Mouse (Mus musculus): ENCODE data around the gene Mtf2.
"Not testable (repeated sequence)": the region's sequence is repeated elsewhere in the genome, so short reads cannot be mapped to it uniquely, and the experiment has no call there.

The Mtf2 gene

DNA sequence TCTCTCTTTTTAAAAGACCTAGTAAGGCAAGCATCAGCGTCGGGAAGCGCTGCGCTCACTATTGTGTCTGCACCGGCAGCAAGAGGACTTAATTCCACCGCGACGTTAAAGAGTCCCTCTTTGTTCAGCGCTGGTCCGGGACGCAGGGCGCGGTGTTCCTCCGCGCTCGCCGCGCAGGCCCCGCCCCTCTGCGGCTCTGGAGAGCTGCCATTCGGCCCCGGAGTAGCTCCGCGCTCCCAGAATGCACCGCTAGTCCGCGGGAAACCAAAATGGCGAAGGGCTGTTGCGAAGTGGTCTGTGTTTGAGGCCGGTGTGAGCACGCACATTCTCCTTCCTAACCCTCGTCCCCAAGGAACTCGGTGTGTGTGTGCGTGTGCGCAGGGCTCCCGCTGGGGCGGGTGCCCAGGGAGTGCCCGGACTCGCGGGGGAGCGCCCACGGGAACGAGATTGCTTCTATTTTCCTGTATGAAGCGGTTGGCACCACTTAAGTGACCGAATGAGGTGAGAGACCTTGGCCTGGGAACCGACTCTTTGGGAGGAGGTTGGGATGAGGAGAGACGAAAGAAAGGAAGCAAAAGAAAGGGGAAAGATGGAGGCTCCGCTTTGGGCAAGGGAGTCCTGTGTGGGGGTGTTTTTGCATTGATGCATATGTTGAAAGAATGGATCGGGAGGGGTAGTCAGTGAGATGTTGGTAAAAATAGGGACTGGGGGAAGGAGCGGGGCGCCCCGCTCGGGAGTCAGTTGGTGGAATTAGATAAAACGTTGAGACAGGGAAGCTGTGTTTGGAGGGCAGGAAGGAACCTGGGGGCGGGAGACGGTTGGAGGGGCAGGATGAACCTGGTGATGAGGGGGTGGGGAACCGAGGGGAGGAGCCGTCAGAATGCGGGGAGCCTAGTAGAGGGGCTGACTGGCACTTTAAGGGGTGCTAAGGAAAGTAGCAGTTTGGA is at the start of gene Mtf2:
Gene Mtf2, plus strand, starts transcription at position 210 of the 947 bp plus-strand sequence.
- DNase-seq (ENCODE audit: low read depth in 1 of 2, low spot score in 2 of 2): peak; percentile 73 to 88

DNA sequence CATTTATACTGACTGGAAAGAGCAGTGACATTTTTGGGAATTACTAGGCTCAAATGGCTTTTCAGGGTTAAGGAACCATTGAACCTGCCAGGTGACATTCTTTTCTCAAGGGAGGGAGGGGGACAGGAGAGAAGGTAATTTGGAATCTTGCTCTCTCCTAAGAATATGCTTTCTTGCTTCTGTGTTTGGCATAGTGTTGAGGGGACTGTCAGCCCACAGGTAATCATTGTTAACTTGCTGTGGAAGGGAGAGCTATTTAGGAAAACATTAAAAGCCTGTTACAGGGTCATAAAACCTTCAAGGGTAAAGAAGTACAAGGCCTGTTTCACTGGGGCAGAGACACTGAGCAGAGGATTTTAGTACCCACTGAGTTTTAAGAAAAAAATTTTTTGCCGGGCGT is 48.2 kb upstream of the Mtf2 start:
- DNase-seq (ENCODE audit: low read depth in 1 of 2, low spot score in 2 of 2): no peak

DNA sequence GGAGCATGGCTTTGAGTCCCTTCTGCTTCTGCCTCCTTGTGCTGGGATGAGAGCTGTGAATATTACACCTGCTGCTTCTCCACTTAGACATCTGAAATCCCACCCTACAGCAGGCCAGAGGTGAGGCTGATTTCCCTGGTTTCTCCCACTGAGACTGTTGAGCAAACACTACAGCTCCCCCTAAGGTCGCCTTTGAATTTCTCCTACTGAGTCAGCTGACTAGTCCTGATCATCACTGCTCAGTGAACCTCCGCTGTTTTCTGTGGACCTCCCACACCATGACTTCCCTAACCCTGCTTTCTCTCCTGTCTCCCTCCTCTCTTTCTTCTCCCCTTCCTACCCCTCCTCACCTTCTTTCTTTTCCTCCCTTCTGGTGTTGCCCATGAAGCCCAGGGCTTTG is 46.1 kb upstream of the Mtf2 start:
- DNase-seq (ENCODE audit: low read depth in 1 of 2, low spot score in 2 of 2): no peak

DNA sequence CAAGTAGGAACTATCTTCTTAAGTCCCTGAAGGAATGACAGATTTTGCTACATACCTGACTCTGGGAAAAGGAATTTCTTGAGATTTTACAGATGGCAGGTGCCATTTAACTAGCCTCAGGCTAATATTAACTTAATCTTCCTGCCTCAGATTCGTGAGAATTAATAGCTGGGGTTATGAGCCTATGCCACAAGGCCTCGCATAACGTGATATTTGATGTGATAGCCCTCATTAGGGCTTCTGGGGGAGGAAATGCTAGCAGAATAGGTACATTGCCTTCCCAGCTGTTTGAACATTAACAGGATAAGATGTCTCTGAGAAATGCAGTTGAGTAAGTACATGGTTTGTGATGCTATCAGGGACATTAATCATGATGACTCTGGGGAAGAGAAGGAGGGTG is 44.1 kb upstream of the Mtf2 start:
- no peak for DNase-seq (ENCODE audit: low read depth in 1 of 2, low spot score in 2 of 2)

- no peak for DNase-seq (ENCODE audit: low read depth in 1 of 2, low spot score in 2 of 2)
Measured at GRCm38 (mm10) chr5:108028230-108028629, 37.2 kb upstream of the Mtf2 start.

DNA sequence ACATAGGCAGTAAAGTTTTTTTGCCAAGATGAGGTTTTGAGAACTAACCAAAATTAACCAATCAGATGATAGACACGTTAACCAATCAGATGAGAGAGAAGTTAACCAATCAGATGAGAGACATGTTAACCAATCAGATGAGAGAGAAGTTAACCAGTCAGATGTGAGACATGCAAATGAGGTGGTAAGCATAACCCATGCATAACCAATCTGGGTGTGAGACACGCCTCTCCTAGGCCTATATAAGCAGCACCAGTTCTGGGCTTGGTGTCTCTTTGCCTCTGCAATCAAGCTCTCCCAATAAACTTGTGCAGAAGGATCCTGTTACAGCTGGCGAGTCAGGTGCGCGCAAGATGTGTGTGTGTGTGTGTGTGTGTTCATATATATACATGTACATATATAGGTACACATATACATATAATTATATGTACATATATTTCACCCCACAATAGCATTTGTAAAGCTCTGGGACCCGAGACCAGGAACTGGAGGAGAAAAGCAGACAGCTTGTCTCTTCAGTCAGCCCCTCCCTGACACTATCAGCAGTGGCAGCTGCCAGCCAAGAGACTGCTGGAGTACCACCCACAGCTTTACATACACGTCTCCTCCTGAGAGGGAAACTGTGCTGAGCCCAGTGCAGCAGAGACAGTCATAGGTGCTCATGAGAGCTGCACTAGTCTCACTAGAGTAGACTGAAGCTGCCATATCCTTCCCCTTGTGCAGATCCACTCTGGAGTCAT is 36.5 kb upstream of the Mtf2 start:
- DNase-seq (ENCODE audit: low read depth in 1 of 2, low spot score in 2 of 2): not testable (repeated sequence)

DNA sequence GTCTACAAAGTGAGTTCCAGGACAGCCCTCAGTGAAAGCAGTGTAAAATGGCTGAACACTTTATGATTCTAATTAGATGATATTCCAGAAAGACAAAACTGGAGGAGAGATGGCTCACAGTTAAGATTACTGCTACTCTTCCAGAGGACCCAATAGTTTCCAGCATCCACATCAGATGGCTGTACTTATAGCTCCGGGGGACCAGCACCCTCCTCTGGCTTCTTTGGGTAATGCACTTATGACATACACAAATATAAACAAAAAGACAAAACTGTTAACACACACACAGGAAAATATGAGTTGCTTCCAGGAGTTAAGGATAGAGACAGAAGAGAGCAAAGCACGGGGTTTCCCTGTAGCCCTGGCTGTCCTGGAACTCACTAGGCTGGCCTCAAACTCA is 35.5 kb upstream of the Mtf2 start:
- DNase-seq (ENCODE audit: low read depth in 1 of 2, low spot score in 2 of 2): no peak

DNA sequence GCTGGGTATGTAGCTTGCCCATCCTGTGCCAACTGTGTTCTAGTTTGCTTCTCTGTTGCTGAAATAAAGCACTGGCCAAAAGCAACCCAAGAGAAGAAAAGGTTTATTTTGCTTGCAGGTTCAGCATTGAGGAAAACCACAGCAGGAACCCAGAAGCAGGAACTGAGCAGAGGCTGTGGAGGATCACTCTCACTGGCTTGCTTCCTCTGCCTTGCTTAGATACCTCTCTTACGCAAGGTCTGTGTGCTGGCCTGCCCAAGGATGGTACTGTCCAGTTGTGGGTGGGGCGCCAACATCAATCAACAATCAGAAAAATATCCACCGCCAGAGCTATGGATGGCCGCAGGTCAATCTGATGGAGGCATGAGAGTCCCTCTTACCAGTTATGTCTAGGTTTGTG is 34.2 kb upstream of the Mtf2 start:
- DNase-seq (ENCODE audit: low read depth in 1 of 2, low spot score in 2 of 2): peak; percentile 27 to 40

DNA sequence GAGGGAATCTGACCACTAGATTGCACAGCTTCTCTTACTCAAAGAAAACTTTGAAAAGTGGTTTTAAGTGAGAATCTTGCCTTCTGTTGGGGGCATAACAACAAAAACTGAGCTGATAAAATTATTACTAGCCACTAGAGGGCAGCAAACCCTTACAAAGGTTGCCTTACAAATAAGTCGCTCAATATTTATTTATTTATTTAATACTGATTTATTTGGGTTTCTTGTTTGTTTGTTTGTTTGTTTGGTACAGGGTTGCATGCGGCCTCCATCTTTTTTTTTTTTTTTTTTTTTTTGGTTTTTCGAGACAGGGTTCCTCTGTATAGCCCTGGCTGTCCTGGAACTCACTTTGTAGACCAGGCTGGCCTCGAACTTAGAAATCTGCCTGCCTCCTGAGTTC is 31.3 kb upstream of the Mtf2 start:
- DNase-seq (ENCODE audit: low read depth in 1 of 2, low spot score in 2 of 2): no peak

DNA sequence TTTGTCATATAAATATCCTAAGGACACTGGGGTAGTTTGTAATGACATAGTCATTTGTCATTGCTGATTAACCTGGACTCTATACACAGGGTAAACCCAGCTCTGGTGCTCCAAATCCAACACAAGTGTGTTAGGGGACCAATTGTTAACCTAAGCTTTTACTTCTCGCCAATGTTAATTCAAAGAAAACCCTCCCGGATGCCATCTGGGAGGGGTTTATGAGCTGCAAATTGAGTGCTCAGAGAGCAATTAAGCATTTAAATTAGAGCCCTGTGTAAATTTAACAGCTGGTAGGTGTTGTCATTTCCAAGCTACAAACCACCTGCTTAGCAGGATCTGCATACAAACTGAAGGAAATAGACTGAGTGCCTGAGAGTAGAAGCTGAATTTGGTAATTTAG is 30.0 kb upstream of the Mtf2 start:
- DNase-seq (ENCODE audit: low read depth in 1 of 2, low spot score in 2 of 2): no peak

- DNase-seq (ENCODE audit: low read depth in 1 of 2, low spot score in 2 of 2): no peak
Measured at GRCm38 (mm10) chr5:108042061-108042460, 23.4 kb upstream of the Mtf2 start.

- no peak for DNase-seq (ENCODE audit: low read depth in 1 of 2, low spot score in 2 of 2)
Measured at GRCm38 (mm10) chr5:108043908-108044307, 21.6 kb upstream of the Mtf2 start.

DNA sequence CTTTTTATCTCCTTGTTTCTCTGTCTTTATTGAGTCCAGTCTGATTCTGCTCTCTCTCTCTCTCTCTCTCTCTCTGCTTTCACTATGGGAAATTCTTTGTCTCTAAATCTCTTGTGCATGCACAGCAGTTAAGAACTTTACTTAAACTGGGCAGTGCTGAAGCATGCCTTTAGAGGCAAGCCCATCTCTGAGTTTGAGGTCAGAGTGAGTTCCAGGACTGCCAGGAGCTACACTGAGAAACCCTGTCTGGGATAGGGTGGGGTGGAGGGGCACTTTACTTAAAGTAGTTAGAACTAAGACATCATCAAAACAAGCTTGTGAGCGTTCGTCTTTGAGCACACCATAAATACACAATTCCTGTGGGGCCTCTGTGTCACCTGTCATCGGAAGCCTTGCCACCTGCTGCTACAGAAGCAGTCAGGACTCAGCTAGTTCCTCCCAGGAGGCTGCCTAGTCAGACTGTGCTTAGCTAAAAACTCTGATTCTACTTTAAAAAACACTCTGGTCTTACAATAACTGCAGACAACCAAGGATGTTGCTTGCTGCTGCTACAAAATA is 15.7 kb upstream of the Mtf2 start:
- no peak for DNase-seq (ENCODE audit: low read depth in 1 of 2, low spot score in 2 of 2)

DNA sequence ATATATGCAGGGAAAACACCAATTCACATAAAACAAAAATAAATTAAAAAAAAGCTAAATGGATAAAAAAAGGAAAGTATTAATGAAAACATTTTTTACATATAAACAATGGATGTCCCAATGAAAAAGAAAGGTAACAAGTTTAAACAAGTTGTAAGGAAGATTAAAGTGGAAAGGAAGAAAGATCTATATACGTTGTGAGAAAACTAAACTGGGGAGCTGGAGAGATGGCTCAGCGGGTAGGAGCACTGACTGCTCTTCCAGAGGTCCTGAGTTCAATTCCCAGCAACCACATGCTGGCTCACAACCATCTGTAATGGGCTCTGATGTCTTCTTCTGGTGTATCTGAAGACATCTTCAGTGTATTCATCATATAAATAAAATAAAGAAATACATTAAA is 14.4 kb upstream of the Mtf2 start:
- no peak for DNase-seq (ENCODE audit: low read depth in 1 of 2, low spot score in 2 of 2)

- not testable (repeated sequence) for DNase-seq (ENCODE audit: low read depth in 1 of 2, low spot score in 2 of 2)
Measured at GRCm38 (mm10) chr5:108051727-108052126, 13.7 kb upstream of the Mtf2 start.

GRCm38 (mm10) chr5:108052200-108052599 is 13.3 kb upstream of the Mtf2 start:
- no peak for DNase-seq (ENCODE audit: low read depth in 1 of 2, low spot score in 2 of 2)

DNA sequence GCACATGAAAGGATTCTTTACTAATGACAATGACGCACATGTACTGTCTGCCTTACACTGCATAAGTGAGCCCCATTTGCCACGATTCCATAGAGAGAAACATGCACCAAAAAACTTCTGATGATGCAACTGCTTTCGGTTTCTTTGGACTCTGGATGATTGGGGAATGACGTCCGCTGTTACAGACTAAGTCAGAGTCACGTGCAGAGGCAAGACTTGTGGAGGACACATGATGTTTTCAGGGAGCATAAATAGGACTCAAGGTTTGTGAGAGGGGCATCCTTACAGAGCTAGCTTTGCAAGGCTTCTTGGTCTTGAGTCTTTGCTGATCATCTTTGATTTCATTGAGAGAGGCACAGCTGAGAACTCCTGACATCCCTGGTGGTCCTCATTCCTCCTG is 11.9 kb upstream of the Mtf2 start:
- DNase-seq (ENCODE audit: low read depth in 1 of 2, low spot score in 2 of 2): no peak

- DNase-seq (ENCODE audit: low read depth in 1 of 2, low spot score in 2 of 2): no peak
Measured at GRCm38 (mm10) chr5:108060413-108060812, 5.1 kb upstream of the Mtf2 start.

DNA sequence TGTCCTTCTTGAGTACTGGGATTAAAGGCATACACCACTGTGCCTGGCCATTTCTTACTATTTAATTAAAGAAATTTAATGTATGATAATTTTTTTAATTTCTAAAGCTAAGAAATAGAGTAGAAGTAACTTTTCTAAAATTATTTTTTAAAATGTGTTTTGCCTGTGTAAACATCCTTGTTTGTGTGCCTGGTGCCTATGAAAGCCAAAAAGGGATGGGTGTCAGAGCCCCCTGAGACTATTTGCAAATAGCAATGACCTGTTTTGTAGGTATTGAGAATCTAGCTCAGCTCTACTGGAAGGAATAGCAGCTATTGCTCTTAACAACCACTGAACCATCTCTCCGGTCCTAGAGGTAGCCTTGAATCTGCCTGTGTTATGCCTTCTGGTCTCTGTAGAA is 6.8 kb downstream of the Mtf2 start:
- DNase-seq (ENCODE audit: low read depth in 1 of 2, low spot score in 2 of 2): no peak

- no peak for DNase-seq (ENCODE audit: low read depth in 1 of 2, low spot score in 2 of 2)
Measured at GRCm38 (mm10) chr5:108076241-108076640, 10.8 kb downstream of the Mtf2 start.

- DNase-seq (ENCODE audit: low read depth in 1 of 2, low spot score in 2 of 2): no peak
Measured at GRCm38 (mm10) chr5:108076833-108077540, 11.5 kb downstream of the Mtf2 start.
